Mouse (Mus musculus) urinary bladder, adult 2 months (tissue): ENCODE measurements around the gene Stx8. TPM values are rescaled to one million over a fixed set of nuclear protein-coding genes. Genes with fewer than 3 reads are reported as not detected.

Source experiments
- DNase-seq: peaks from one replicate; pipeline ENCODE4 v3.0.0; 2022; ENCODE audit warnings: low spot score
- polyA plus RNA-seq: library from polyadenylated mRNA; depleted of rRNA; stranded (reverse); fragments of >200 nt; gene quantifications from 2 replicates; pipeline ENCODE4 v1.2.3, GENCODE M21; 2012; rRNA removed

Stx8 gene
- polyA plus RNA-seq, 1 experiment = 43.6 TPM

- no peak for DNase-seq
These were observed 261.8 kb downstream of the Stx8 start for GRCm38 (mm10) chr11:68227837-68228236.

GRCm38 (mm10) chr11:68228941-68229665, 263.1 kb downstream of the Stx8 start:
- no peak for DNase-seq

GRCm38 (mm10) chr11:68231558-68231957, 265.6 kb downstream of the Stx8 start:
- DNase-seq = no peak

- DNase-seq = no peak
These were observed 267.5 kb downstream of the Stx8 start for GRCm38 (mm10) chr11:68233469-68233965.

GRCm38 (mm10) chr11:68239756-68240155, 273.8 kb downstream of the Stx8 start:
- no peak for DNase-seq

- DNase-seq = no peak
These were observed 278.4 kb downstream of the Stx8 start for GRCm38 (mm10) chr11:68244254-68244991.

GRCm38 (mm10) chr11:68244992-68245261, 278.9 kb downstream of the Stx8 start:
- no peak for DNase-seq

GRCm38 (mm10) chr11:68247897-68248296, 281.9 kb downstream of the Stx8 start:
- no peak for DNase-seq

GRCm38 (mm10) chr11:68250106-68250505, 284.1 kb downstream of the Stx8 start:
- DNase-seq = no peak

- no peak for DNase-seq
These were observed 287.5 kb downstream of the Stx8 start for GRCm38 (mm10) chr11:68253531-68253930.

Other genes starting within 250 kb of the Stx8 start
- gene Glp2r, start 195.0 kb upstream of the Stx8 start, polyA plus RNA-seq = 6.7 and 8.0 TPM in 2 replicates
- 0.08 and 0.12 TPM in 2 replicates for gene Gsg1l2, start 191.6 kb upstream of the Stx8 start, polyA plus RNA-seq
- 0.94 and 1.2 TPM in 2 replicates for gene Dhrs7c, start 168.0 kb upstream of the Stx8 start, polyA plus RNA-seq
- 3.9 TPM in 2 replicates for gene Usp43, start 44.0 kb upstream of the Stx8 start, polyA plus RNA-seq
- gene Cfap52, start 542 bp upstream of the Stx8 start, polyA plus RNA-seq = 0.27 and 0.44 TPM in 2 replicates